Mouse (Mus musculus) kidney, embryonic 15.5 days (tissue): ENCODE measurements around the gene Cdt1. TPM values are rescaled to one million over a fixed set of nuclear protein-coding genes. Genes with fewer than 3 reads are reported as not detected.

Experiments used
- ATAC-seq: fragments of 200-750 bp; cut with Nextera tagmentation; replicated peaks from 2 replicates; pipeline ENCODE4 v1.8.0; 2017; ENCODE audit warnings: moderate TSS enrichment; ENCODE audit not compliant: low FRiP score
- H3K27ac ChIP-seq: fragments of 300-500 bp; sonication (generic); 2 replicates; pipeline ENCODE4 v1.5.1; 2015; ENCODE audit warnings: mild to moderate bottlenecking, inconsistent platforms
- H3K27me3 ChIP-seq: fragments of 300-500 bp; sonication (generic); 2 replicates; pipeline ENCODE4 v1.6.1; 2015; ENCODE audit warnings: inconsistent platforms
- H3K36me3 ChIP-seq: fragments of 300-500 bp; sonication (generic); 2 replicates; pipeline ENCODE4 v1.6.1; 2015; ENCODE audit warnings: inconsistent platforms
- H3K4me1 ChIP-seq: fragments of 300-500 bp; sonication (generic); 2 replicates; pipeline ENCODE4 v1.6.1; 2015; ENCODE audit warnings: inconsistent platforms
- H3K4me2 ChIP-seq: fragments of 300-500 bp; sonication (generic); 2 replicates; pipeline ENCODE4 v1.6.1; 2015; ENCODE audit warnings: moderate library complexity, mild to moderate bottlenecking, inconsistent platforms
- H3K4me3 ChIP-seq: fragments of 300-500 bp; sonication (generic); replicated peaks from 2 replicates; pipeline ENCODE4 v1.5.1; 2015; ENCODE audit warnings: mild to moderate bottlenecking, inconsistent platforms
- H3K9ac ChIP-seq: fragments of 300-500 bp; sonication (generic); 2 replicates; pipeline ENCODE4 v1.6.1; 2015; ENCODE audit warnings: mild to moderate bottlenecking, inconsistent platforms
- H3K9me3 ChIP-seq: fragments of 300-500 bp; sonication (generic); replicated peaks from 2 replicates; pipeline ENCODE4 v1.6.1; 2016; ENCODE audit warnings: inconsistent platforms
- WGBS: fragments of 180-500 bp; shearing (Covaris S2); methylation state at CpG from one replicate; pipeline ENCODE4 v1.1.7; 2015; ENCODE audit warnings: mixed read lengths; 5-methylcytosine and 5-hydroxymethylcytosine counted together
- polyA plus RNA-seq: library from polyadenylated mRNA; unstranded; fragments of >200 nt; fragmentation: Nextera tagmentation; extraction: Ambion mirVana; gene quantifications from 2 replicates; pipeline ENCODE4 v1.2.1, GENCODE M21; 2015

Gene Cdt1
- polyA plus RNA-seq: 40.8 and 50.4 TPM in 2 replicates

DNA sequence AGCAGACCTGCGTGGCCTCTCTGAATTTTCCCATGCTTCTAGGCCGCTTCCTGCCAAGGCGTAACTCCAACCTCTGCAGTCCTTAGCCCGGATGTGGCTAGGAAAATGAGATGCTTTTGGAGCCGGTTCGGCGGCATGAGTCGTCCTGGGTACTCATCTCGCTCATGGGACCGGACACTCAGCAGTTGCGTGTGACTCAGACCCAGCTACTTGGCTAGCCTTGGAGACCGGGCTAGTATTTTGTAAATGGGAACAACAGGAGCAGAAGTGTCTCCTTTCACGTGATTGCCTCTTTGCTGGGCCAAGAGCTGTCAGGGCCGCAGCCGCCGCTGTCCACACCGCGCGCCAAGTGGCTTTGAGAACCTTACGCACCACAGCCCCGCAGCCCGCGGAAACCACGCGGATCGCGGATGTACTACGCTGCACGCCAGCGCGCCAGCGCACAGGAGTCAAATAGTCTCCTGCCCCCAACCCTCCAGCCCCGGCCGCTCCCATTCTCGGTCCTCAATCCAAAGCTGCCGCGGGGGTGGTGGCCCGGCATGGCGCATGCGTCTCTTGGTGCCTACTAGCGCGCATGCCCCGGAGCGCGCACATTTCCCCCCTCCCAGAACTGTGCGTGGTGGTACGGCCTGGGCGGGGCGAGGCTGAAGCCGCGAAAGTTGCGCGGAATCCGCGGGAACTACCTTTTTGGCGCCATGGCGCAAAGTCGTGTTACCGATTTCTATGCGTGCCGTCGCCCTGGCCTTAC is at the start of gene Cdt1:
TSS of gene Cdt1 (plus strand) at position 655 of the 748 bp plus-strand sequence.
- H3K4me3 ChIP-seq: peak within 1 kb of the TSS; percentile 91
- ATAC-seq: peak; percentile 95
- H3K27ac ChIP-seq: peak within 1 kb of the TSS; percentile 97
- H3K9ac ChIP-seq: peak within 1 kb of the TSS; percentile 90
- peak within 1 kb of the TSS; percentile 83 for H3K4me2 ChIP-seq
- H3K36me3 ChIP-seq: peaks cover 34% of the 10 kb centered on the region
- no peaks in the 10 kb centered on the region for H3K27me3 ChIP-seq
- H3K4me1 ChIP-seq: peaks cover 35% of the 10 kb centered on the region
- WGBS: under 1% methylated on average over 62 of the region's 62 CpGs
- H3K9me3 ChIP-seq: no peaks in the 10 kb centered on the region

DNA sequence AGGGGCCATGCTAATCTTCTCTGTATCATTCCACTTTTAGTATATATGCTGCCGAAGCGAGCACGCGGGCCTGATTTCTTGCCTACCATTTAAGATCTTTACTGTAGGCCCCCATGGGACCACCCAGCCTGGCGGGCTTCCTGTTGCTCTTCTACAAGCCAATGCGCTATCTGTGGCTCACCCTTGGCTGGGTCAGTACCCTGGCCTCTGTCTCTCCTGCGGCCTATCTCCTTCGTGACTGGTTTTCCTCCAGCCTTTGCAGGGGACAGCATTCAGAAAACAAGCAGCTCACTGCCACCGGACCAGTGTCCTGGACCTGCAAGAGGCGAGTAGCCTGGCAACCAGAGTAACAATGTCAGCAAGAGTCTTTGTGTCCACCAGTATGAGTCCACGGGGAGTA is 47.2 kb upstream of the Cdt1 start:
- Histone ChIP-seq H3K27ac (peak overlapping the region; percentile 78), H3K27me3 (no peaks in the 10 kb centered on the region), H3K9me3 (no peaks in the 10 kb centered on the region), H3K4me3 (no peak overlapping the region), H3K36me3 (no peaks in the 10 kb centered on the region), H3K4me1 (peaks cover 83% of the 10 kb centered on the region), H3K4me2 (no peak overlapping the region), H3K9ac (no peak overlapping the region)
- no peak for ATAC-seq
- WGBS: 77% methylated on average over 11 of the region's 11 CpGs

GRCm38 (mm10) chr8:122522796-122523651 is 44.8 kb upstream of the Cdt1 start:
- no peak overlapping the region; the same call in 1 of the 2 replicates for H3K9ac ChIP-seq
- ATAC-seq: peak; percentile 26; the same call in 1 of the 2 replicates
- peak overlapping the region; percentile 47 for H3K4me2 ChIP-seq
- WGBS: 40% methylated on average over 14 of the region's 14 CpGs
- H3K36me3 ChIP-seq: no peaks in the 10 kb centered on the region
- peaks cover 82% of the 10 kb centered on the region for H3K4me1 ChIP-seq
- no peaks in the 10 kb centered on the region for H3K9me3 ChIP-seq
- no peak overlapping the region for H3K4me3 ChIP-seq
- H3K27ac ChIP-seq: peak overlapping the region; percentile 87
- no peaks in the 10 kb centered on the region for H3K27me3 ChIP-seq

- peak overlapping the region; percentile 38; the same call in 1 of the 2 replicates for H3K9ac ChIP-seq
- H3K9me3 ChIP-seq: no peaks in the 10 kb centered on the region
- no peaks in the 10 kb centered on the region for H3K36me3 ChIP-seq
- ATAC-seq: no peak
- peaks cover 74% of the 10 kb centered on the region for H3K4me1 ChIP-seq
- peak overlapping the region; percentile 47 for H3K4me2 ChIP-seq
- H3K4me3 ChIP-seq: no peak overlapping the region
- H3K27ac ChIP-seq: peak overlapping the region; percentile 87
- no peaks in the 10 kb centered on the region for H3K27me3 ChIP-seq
- 13% methylated on average over 23 of the region's 23 CpGs for WGBS
Measured at GRCm38 (mm10) chr8:122523652-122524360, 44.0 kb upstream of the Cdt1 start.

- Histone ChIP-seq H3K27me3 (no peaks in the 10 kb centered on the region), H3K36me3 (no peaks in the 10 kb centered on the region), H3K4me2 (no peak overlapping the region), H3K27ac (peak overlapping the region; percentile 87), H3K9me3 (no peaks in the 10 kb centered on the region), H3K4me3 (no peak overlapping the region), H3K9ac (no peak overlapping the region), H3K4me1 (peaks cover 70% of the 10 kb centered on the region)
- 0 out of 2 replicates have a peak, but pooled peaks have one; percentile 30 for ATAC-seq
- WGBS: 45% methylated on average over 6 of the region's 6 CpGs
Measured at GRCm38 (mm10) chr8:122524506-122524905, 43.3 kb upstream of the Cdt1 start.

DNA sequence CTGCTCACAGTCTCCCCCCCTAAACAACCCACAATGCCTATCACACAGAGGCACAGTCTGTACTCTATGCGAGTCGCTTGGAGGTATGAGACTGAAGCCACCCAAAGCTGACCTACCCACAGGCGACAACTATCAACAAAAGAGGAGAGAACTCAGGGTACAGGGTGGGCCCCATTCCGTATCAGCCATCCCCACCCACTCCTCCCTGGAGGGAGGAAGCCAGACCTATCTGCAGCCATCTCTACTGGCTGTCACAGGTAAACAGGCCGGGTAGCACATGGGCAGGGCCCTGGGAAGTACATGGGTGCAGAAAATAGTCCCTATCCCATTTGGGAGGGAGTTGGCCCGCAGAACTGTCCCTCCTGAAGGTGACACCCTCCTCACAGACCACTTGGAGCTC is 42.8 kb upstream of the Cdt1 start:
- Histone ChIP-seq H3K9ac (no peak overlapping the region), H3K4me2 (no peak overlapping the region), H3K9me3 (no peaks in the 10 kb centered on the region), H3K36me3 (no peaks in the 10 kb centered on the region), H3K4me1 (peaks cover 65% of the 10 kb centered on the region), H3K27ac (peak overlapping the region; percentile 87), H3K27me3 (no peaks in the 10 kb centered on the region), H3K4me3 (no peak overlapping the region)
- ATAC-seq: no peak
- 73% methylated on average over 6 of the region's 6 CpGs for WGBS

GRCm38 (mm10) chr8:122526084-122526483 is 41.7 kb upstream of the Cdt1 start:
- no peaks in the 10 kb centered on the region for H3K36me3 ChIP-seq
- peak overlapping the region; percentile 87 for H3K27ac ChIP-seq
- no peak overlapping the region for H3K9ac ChIP-seq
- H3K4me2 ChIP-seq: no peak overlapping the region
- H3K9me3 ChIP-seq: no peaks in the 10 kb centered on the region
- WGBS: 63% methylated on average over 3 of the region's 3 CpGs
- peaks cover 60% of the 10 kb centered on the region for H3K4me1 ChIP-seq
- no peak for ATAC-seq
- no peak overlapping the region for H3K4me3 ChIP-seq
- no peaks in the 10 kb centered on the region for H3K27me3 ChIP-seq

- H3K9ac ChIP-seq: no peak overlapping the region
- ATAC-seq: peak; percentile 12; the same call in 1 of the 2 replicates
Measured at GRCm38 (mm10) chr8:122526526-122527170, 41.2 kb upstream of the Cdt1 start.

GRCm38 (mm10) chr8:122527937-122528336 is 39.9 kb upstream of the Cdt1 start:
- WGBS: 87% methylated on average over 3 of the region's 3 CpGs
- no peak overlapping the region for H3K4me3 ChIP-seq
- H3K27me3 ChIP-seq: no peaks in the 10 kb centered on the region
- no peak overlapping the region for H3K9ac ChIP-seq
- H3K4me1 ChIP-seq: peaks cover 70% of the 10 kb centered on the region
- H3K9me3 ChIP-seq: no peaks in the 10 kb centered on the region
- no peak for ATAC-seq
- H3K4me2 ChIP-seq: no peak overlapping the region
- no peaks in the 10 kb centered on the region; the same call in 1 of the 2 replicates for H3K36me3 ChIP-seq
- no peak overlapping the region for H3K27ac ChIP-seq

More at GRCm38 (mm10) chr8:122526526-122527170, 41.2 kb upstream of the Cdt1 start:
- 51% methylated on average over 7 of the region's 7 CpGs for WGBS
- Histone ChIP-seq H3K9me3 (no peaks in the 10 kb centered on the region), H3K4me3 (no peak overlapping the region), H3K36me3 (no peaks in the 10 kb centered on the region), H3K27ac (peak overlapping the region; percentile 87), H3K4me1 (peaks cover 66% of the 10 kb centered on the region), H3K27me3 (no peaks in the 10 kb centered on the region), H3K4me2 (no peak overlapping the region)

DNA sequence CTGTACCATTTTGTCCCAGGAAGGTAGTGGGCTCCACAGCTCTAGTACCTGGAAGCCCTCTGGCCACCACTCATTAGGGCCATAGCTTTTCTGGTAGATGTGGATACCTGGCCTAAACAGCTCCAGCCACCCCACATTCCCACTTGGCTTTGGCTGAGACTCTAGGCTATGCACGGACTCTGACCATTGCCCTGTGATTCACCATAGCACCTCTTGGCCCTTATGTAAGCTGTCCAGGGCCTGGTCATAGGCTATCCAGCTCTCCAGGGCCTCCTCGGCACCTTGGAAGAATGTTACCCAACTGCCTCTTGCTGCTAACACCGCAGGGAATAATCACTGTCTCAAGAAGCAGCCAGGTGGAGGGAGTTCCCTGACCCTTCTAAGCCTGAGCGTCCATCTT is 38.7 kb upstream of the Cdt1 start:
- Histone ChIP-seq H3K27ac (no peak overlapping the region), H3K4me2 (no peak overlapping the region), H3K4me1 (peaks cover 63% of the 10 kb centered on the region), H3K4me3 (no peak overlapping the region), H3K9ac (no peak overlapping the region), H3K36me3 (no peaks in the 10 kb centered on the region; the same call in 1 of the 2 replicates), H3K9me3 (no peaks in the 10 kb centered on the region), H3K27me3 (no peaks in the 10 kb centered on the region)
- WGBS: 90% methylated on average over 4 of the region's 4 CpGs
- ATAC-seq: no peak

- H3K4me3 ChIP-seq: no peak overlapping the region
- no peak for ATAC-seq
- WGBS: 63% methylated on average over 8 of the region's 8 CpGs
Measured at GRCm38 (mm10) chr8:122531312-122531711, 36.5 kb upstream of the Cdt1 start.

More at GRCm38 (mm10) chr8:122531312-122531711, 36.5 kb upstream of the Cdt1 start:
- Histone ChIP-seq H3K27me3 (no peaks in the 10 kb centered on the region), H3K4me1 (peaks cover 48% of the 10 kb centered on the region), H3K9me3 (no peaks in the 10 kb centered on the region), H3K4me2 (no peak overlapping the region), H3K27ac (peak overlapping the region; percentile 52), H3K9ac (no peak overlapping the region), H3K36me3 (no peaks in the 10 kb centered on the region; the same call in 1 of the 2 replicates)
